Mouse (Mus musculus) gastrocnemius, adult 8-10 months (tissue): Measurements from ENCODE around the gene Lgals4. TPM values are rescaled to one million over a fixed set of nuclear protein-coding genes. Genes with fewer than 3 reads are reported as not detected.
A peak's percentile ranks its signal among the peaks of the same experiment; 100 is the strongest.

Experiments used
- DNase-seq, 2 experiments: peaks; one replicate each; pipeline ENCODE4 v3.0.0; 2022; ENCODE audit warnings: low spot score in 2 of 2
- total RNA-seq, 4 experiments: library from RNA; stranded (reverse); gene quantifications; 2 replicates each; pipeline ENCODE4 v1.2.4; 2022

Gene Lgals4
- total RNA-seq, 4 experiments from 2014 or later = 0.58 to 1.6 (median 1.4) TPM

DNA sequence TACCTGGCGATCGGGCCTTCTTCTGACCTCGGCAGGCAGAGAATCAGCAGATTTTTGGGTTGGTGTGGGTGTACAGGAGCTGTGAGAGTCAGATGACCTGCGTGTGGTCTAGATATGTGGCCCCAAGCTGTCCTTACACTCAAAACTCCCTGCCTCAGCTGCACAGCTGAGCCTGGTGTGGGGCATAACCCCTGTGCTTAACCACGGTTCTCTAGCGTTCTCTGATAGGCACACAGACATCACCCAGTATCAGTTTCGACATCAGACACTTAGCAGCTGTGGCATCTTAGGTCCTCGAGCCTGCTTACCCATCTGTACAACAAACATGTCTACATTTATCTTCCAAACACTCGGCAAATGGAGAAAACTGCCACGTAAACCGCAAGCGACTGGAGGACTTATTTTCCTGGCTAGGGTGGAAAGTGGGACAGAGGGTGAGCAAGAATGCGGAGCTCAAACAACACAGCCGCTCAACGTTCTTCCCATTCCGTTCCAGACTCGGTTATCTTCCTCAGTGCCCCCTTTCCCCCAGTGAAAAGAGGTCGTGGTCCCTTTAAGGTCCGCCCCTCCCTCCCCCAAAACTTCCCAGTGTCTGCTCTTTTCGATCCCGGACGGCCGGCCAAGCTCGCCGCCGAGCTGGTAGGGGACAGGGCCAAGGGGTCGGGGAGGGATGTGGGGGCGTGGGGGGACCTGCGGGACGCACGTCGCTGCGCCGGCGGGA lies 25.3 kb upstream of the Lgals4 start, which contains the start of gene Hnrnpl:
Gene Hnrnpl (plus strand): TSS at position 321 of the 721 bp plus-strand sequence.
- peak in 1 of 2 experiments; percentile 49 for DNase-seq

DNA sequence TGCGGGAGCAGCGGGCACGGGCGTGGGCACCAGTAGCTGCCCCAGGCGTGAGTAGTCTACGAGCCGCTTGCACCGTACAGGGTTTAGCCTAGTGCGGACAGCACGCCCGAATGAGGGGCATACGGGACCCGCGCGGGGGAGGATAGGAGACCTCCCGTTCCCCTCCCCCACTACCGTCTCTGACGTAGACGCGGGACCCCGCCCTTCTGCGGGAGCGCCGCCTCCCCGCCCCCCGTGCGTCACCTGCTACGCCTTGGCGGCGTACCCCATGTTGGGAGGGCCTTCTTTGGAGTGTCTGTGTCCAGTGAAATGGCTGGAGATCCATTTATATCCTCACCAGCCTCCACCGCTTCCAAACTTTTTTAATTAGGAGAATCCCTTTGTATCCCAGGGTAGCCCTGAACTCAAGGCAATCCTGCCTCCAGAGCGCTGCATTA lies 24.7 kb upstream of the Lgals4 start:
- DNase-seq = peak; percentile 94 to 95

DNA sequence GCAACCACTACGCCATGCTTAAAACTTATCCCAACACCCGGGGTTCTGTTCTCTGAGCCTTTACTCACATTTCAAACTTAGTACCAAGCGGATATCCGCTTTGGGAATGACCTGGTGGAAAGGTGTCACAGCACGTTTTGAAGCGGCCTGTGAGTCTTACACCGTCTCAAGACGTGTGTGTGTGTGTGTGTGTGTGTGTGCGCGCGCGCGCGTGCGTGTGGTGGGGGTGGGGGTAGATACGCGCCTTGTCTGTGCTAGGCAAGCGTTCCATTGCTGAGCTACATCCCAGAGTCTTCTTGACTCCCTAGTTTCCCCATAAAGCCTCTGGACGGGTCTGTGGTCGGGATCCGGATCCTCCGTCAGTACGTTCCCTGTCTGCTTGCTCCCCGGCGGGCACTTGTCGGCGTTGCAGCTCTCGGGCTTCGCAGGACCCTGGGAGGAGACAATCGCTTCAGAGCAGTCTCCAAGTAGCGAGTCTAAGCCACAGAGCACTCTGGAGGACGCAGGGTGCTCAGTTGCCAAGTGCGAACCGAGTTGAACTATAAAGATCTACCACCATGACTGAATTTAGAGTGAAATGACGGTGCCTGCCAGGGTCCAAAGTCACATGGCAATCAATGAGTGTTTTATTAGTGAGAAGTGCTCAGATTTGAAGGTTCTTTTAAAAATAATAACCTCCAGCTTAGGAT lies 24.1 kb upstream of the Lgals4 start:
- DNase-seq = peak; percentile 41 to 54

DNA sequence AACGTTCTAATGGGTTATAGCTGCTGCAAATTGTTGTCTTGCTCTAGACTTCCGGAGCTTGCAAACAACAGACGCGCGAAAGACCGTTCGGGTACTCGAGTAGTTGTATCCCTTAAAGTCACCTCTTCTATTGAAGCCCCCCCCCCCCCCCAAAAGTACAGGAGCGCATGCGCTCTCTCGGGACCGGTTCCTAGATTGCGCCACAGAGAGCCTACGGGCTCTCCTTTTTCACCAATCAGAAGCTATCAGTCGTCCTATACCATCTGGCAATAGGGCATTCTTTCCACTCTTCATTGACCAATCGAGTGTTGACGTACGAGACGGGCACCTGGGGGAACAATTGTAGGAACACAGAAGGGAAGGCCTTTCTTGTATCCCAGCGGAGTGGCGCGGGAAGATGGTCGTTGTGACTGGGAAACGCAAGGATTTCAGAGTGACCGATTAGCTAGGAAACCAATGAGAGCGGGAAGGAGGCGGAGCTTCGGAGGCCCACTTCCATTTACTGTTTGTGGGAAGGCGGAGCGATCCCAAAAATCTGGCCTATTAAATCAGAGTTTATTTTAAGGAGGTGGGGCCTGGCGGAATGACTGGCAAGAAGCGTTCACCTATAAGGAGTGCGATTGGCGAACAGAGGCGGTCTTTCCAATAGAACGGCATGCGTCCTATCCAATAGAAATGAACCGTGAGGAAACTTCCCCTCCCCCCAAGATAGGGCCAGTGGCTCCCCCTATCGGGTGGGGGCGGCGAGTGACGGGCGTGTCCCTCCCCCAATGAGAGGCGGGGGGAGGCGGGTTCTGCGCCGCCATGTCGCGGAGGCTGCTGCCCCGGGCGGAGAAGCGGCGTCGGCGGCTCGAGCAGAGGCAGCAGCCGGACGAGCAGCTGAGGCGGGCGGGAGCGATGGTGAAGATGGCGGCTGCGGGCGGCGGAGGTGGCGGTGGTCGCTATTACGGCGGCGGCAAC lies 23.3 kb upstream of the Lgals4 start:
- DNase-seq = peak; percentile 98

DNA sequence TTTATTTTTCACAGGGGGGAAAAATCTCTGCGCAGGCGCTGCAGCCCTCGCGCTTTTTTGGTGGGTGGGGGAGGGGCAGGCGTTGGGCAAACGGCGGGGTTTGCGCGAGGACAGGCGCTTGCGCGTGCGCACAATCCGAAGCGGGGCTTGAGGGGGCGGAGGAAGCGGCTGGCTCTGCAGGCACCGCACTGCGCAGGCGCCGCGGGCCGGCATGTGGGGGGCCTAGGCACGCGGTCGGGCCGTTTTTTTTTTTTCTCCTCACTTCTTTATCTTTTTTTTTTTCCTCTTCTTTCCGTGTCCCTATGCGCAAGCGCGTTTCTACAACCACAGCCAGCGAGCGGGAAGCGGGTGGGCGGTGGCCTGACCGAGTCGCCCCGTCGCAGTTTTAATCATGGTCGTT lies 22.4 kb upstream of the Lgals4 start:
- DNase-seq = peak; percentile 69 to 88

DNA sequence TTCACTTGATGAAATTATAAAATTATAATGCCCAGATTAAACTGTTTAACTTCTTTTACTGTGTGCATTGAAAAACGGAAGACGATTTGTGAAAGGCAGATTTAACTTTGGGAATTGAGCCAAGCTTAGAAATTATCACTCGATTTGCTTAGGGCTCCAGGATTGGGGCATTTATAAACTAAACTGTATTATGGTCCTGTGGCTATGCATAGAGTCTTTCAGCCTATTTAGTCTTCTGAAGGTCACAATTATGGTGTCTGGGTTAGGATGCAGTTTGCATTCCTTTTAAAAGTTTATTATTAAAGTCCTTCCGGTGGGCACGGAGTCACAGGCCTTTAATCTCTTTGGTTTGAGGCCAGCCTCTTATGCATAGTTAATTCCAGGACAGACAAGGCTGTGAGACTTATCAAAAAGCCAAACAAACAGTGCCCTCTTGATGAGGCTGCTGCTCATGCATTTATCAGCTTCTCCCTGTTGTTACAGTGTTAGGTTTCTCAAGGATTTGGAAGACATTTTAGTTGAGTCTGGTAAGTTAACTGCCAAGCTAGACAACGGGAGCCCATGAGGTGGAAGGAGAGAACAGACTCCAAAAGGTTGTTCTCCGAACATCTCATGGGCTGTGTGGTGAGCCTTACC lies 21.9 kb upstream of the Lgals4 start:
- no peak for DNase-seq

DNA sequence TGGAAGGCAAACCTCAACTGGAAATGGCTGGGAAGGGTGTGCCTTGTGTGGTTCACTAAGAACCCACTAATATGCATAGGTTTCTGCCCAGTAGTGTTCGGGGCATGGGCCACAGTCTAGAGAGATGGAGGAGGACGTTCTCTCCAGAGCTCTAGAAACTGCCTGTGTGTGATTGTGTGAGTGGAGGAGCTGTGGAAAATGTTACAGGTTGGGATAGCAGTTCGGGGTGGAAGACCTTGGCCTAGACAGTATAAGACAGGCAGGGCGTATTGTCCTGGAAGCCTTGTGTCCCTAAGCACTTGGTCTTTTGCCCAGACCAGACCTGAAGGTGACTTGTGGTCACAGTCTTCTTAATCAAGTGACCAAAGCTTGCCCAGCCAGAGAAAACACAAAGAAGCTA lies 21.2 kb upstream of the Lgals4 start:
- no peak for DNase-seq

DNA sequence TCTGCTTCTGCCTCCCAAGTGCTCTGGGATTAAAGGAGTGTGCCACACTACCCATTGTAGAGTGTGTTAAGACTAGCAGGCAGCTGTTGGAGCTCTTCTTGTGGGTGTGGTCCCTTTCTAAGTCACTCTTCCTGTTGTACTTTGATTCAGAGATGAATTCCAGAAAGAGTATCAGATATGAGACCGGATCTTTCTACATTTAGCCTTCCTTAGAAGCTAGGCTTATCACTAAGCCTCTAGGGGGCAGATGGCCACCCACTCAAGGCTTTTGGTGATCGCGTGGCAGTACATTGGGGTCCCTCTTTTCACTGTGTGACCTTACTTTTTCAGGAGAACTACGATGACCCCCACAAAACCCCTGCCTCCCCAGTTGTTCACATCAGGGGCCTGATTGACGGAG lies 20.7 kb upstream of the Lgals4 start:
- no peak for DNase-seq

DNA sequence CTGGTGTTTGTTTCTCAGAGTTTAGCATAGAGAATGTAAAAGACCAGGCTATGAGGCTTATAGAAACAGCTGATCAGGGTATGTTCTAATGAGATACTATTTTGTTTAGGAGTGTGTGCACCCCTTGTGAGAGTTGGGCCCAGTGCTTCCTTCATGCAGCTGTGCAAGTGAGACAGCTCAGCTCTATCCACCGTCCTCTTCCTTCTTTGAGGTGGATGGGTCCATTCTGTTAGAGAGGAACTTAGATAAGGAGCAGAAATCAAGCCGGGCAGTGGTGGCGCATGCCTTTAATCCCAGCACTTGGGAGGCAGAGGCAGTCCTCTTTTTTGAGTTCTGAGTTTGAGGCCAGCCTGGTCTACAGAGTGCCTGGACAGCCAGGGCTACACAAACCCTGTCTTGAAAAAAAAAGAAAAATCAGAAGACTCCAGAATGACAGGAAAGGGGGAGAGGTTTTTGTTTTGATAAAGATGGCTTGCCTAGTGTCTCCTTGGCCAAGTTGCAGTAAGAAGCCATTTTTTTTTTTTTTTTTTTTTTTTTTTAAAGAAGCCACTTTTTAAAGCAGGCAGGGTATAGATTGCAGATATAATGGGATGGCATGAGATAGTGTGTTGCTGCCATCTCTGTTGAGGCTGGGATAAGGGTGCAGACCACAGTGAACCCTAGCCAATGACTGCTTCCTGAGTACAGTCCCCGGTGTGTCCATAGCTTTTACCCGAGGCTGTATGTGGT lies 19.2 kb upstream of the Lgals4 start:
- no peak for DNase-seq

DNA sequence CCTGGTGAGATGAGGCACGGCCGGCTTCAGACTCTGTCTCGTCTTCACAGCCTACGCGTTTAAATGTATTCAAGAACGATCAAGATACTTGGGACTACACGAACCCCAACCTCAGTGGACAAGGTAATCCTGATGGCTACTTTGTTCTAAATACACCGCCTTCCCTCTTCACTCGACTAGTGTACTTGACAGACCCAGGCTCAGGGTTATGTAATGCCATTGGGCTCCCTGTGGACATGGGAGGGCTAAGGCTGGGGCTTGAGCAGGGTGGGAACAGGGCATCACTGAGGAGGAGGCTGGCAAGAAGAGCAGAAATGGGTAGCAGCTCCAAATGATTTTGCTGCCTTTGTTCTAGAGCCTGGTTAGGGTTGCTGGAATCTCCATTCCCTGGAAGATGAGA lies 18.4 kb upstream of the Lgals4 start:
- DNase-seq = no peak

DNA sequence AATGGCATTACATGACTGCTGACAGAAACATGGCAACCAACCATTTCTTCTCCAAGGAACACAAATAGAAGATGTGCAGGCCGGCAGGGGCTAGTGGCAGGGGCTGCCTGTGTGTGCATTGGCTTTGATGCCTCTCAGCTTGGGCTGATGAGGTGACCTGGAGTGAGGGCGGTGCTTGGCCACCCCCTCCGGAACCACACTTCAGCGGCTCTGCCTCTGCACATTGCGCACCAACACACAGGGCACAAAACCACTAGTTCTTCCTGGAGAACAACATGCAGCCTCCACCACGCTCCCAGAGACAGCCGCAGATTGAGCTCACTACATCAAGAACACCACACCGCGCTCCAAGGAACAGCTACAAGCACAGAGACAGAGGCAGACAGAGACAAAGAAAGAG lies 17.5 kb upstream of the Lgals4 start:
- DNase-seq = no peak

DNA sequence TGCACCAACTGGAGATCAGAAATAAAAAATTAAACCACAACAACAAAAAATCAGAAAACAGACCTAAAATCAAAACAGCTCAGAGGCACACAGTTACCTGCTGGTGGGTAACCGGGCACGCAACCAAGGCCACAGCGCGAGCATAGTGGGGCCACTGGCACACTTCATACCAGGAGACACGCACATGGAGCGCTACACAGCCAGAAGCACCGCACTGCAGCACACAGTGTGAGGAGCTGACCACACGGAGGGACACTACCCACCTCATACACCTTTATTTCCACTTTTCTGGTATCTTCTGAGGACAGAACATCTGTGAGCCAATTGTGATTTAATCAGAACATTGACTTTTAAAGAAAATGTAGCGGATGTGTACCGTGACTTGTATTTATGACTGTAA lies 16.7 kb upstream of the Lgals4 start:
- DNase-seq = no peak

DNA sequence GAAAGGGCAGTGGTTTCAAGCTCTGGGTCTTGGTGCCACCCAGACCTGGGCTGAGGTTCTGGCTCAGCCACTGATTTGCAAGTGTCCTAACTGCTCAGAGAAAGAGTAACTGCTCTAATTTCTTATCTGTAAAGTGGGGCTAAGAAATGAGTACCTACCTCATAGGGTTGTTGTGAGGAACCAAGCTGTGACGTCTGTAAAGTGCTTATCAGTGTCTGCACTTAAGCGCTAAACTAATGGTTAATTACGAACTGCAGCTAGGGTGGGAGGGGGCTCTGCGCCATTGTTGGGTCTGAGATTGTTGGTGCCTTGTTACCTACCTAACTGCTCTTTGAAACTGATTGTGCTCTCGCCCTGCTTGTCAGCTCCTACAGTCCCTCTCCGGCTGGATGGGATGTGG lies 16.1 kb upstream of the Lgals4 start:
- DNase-seq = no peak

DNA sequence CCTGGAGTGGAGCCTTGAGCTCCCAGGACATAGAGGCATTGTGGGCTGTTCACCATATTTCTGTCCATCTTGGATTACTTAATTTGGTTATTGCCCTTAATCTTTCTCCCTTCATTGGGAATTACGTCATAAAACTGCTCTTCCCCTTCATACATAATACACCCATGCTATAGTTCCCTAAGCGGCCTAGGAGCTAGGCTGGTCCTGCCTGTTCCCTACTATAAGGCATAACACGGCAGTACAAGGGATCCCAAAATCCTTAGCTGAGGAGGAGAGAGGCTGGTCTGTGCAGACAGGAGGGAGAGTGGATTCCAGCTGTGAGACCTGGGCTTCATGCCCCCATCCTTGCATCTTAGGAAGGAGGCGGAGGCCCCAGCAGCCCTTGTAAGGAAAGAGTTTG lies 15.7 kb upstream of the Lgals4 start:
- DNase-seq = no peak

DNA sequence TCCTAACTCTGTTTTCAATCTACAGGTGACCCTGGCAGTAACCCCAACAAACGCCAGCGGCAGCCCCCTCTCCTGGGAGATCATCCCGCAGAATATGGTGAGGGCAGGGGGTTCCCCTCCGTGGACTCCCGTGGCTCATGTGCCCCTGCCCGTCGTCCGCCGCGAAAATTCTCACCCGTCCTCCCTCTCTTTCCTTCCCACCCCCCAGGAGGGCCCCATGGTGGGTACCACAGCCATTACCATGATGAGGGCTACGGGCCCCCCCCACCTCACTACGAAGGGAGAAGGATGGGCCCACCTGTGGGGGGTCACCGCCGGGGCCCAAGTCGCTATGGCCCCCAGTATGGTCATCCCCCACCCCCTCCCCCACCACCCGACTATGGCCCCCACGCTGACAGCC lies 15.2 kb upstream of the Lgals4 start:
- DNase-seq = no peak

DNA sequence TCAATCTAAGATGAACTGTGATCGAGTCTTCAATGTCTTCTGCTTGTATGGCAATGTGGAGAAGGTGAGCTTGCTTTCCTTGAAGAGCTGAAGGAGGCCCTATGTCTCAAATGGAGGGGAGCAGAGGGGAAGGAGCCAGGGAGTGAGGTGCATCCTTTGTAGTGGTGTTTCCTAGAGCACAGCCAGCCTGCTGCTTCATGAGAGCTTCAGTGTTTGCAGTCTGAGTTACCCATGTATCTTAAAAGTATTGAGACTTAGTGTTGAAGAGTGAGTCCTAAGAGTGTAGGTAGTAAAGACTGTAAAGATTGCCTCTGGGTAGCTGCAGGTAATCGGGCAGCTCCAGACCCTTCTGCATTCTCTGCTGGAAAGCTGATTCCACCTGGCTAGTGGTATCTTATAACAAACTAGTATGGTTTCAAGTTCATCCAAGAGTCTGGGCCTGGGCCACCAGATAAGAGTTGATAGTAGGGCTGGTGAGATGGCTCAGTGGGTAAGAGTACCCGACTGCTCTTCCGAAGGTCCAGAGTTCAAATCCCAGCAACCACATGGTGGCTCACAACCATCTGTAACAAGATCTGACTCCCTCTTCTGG lies 14.7 kb upstream of the Lgals4 start:
- no peak for DNase-seq

DNA sequence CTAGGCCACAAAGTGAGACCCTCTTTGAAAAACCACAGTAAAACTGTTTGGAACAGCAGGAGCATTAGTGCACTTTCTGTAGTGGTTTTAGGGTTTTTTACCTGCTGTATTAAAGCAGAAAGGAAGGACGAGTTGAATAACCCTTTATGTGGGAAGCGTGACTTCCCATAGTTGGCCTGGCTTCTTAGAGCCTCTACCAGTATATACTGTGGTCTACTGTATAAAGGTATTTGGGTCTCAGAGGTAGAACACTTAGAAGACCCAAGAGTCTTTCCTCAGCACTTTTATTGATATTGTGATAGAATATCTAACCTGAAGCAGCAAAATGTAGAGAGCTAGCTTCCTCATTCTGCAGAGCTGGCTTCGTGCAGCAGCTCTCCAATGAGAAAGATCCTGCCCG lies 14.1 kb upstream of the Lgals4 start:
- DNase-seq = no peak

DNA sequence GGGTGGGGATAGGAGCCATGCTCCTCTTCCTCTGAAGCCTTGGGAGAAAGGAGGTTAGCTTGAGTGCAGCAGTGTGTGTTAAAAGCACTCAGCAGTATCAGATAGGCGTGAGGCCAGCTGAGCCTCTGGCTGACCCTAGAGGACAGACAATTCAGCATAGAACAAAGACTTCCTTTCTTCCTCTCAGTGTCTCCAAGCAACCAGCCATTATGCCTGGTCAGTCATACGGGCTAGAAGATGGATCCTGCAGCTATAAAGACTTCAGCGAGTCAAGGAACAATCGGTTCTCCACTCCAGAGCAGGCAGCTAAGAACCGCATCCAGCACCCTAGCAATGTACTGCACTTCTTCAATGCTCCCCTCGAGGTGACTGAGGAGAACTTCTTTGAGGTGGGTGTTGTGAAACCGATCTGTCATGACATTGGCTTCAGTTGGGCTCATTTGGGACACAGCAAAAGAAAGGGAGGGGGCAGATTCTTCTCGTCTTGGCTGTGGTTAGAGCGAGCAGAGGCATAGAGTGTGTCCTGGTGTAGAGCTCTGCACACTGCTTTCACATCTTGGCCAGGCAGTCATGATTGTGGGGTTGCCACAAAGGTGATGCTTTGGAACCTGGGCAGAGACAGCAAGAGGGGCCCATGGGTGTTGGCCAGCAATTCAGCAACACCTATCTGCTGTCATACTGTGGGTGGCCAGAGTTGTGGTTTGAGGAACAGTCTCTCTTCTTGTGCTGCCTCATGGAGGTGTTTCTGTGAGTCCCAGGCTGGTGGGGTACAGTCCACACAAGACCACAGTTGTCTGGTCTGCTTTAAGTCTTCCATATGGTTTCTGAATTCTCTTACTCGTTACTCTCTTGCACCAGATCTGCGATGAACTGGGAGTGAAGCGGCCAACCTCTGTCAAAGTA lies 13.0 kb upstream of the Lgals4 start:
- DNase-seq = no peak

DNA sequence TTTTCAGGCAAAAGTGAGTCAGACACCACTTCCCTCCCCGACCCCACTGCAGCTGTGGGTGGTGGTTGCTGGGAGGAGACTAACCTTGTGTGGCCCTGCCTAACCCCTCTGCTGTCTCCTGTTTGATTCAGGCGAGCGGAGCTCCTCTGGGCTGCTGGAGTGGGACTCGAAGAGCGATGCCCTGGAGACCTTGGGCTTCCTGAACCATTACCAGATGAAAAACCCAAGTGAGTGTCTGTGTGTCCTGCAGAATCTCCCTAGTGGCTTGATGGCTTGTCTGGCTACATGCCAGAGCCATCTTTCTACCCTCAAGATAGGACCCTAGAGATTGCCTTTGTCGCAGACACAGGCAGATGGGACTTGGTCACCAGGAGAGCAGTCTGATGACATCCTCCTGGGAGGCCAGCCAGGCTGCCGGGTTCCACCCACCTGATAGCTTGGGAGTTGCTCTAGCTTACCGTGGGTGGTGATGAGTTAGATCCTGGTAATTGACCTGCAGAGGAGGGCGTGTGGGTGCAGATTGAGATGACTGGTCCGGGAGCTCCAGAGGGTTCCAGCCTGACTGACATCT lies 12.3 kb upstream of the Lgals4 start:
- peak; percentile 40 to 48 for DNase-seq
